ENCODE assay signal across 8 mouse cellular contexts in genomic region chr2:125624127-125624685, GRCm38 (mm10). TPM values are rescaled to one million over a fixed set of nuclear protein-coding genes. Genes with fewer than 3 reads are reported as not detected.
DNase-seq lines count a peak whose midpoint lies in the region; ATAC-seq and TF ChIP-seq lines count a peak whose summit lies in the region.

No protein-coding gene starts in this region.

- peak; percentile 14 for DNase-seq in embryo, embryonic 11 days
- no peak for DNase-seq in embryo, embryonic 9.5 days (ENCODE audit: extremely low spot score)
- peak; percentile 63 for DNase-seq in 3T3-L1 (ENCODE audit: low read depth, low spot score)
- DNase-seq in frontal cortex, postnatal 14 days (ENCODE audit: low spot score in 2 of 2), result no peak
- no peak for DNase-seq in thymus, postnatal 14 days
- DNase-seq in urinary bladder, postnatal 14 days (ENCODE audit: low spot score), result no peak

- H3K4me3 ChIP-seq in embryonic fibroblast, embryonic 13.5 days (ENCODE audit: insufficient read depth, low read length), result peak overlapping the region; percentile 91
- peak overlapping the region; percentile 73 for H3K4me3 ChIP-seq in limb, embryonic 15.5 days

- peaks cover 8% of the 10 kb centered on the region for H3K36me3 ChIP-seq in limb, embryonic 15.5 days

- no peaks in the 10 kb centered on the region for H3K27me3 ChIP-seq in limb, embryonic 15.5 days

- 8% methylated on average over 9 of the region's 9 CpGs for WGBS in limb, embryonic 15.5 days

- H3K9ac ChIP-seq in limb, embryonic 15.5 days, result peak overlapping the region; percentile 76

- no peak for TF ChIP-seq POLR2A in embryonic fibroblast, embryonic 13.5 days (IDR thresholded peaks at IDR 0.05; ENCODE audit: low read depth, low read length)

- TF ChIP-seq CTCF in embryonic fibroblast, embryonic 13.5 days (IDR thresholded peaks at IDR 0.05; ENCODE audit: borderline replicate concordance, insufficient read depth, low read length), result no peak

- no peaks in the 10 kb centered on the region for H3K9me3 ChIP-seq in limb, embryonic 15.5 days

- no peak for ATAC-seq in limb, embryonic 15.5 days (ENCODE audit: insufficient number of reproducible peaks, low FRiP score, low TSS enrichment, low read depth)

- H3K27ac ChIP-seq in embryonic fibroblast, embryonic 13.5 days (ENCODE audit: insufficient read depth, low read length), result no peak overlapping the region
- no peak overlapping the region for H3K27ac ChIP-seq in limb, embryonic 15.5 days

- H3K4me2 ChIP-seq in limb, embryonic 15.5 days, result peak overlapping the region; percentile 63

- 0 out of 2 replicates have a peak, but pooled peaks cover 2% of the 10 kb centered on the region for H3K4me1 ChIP-seq in embryonic fibroblast, embryonic 13.5 days (ENCODE audit: control insufficient read depth, insufficient read depth, low read length)
- H3K4me1 ChIP-seq in limb, embryonic 15.5 days, result peaks cover 21% of the 10 kb centered on the region

RNA-seq across cellular contexts. Expression of gene Cep152, which starts 0.7 kb away (rescaled TPM):
- polyA plus RNA-seq in embryonic fibroblast, embryonic 13.5 days (2011; ENCODE audit: insufficient read length, low read depth, missing spikeins), result 4.2 and 4.3 TPM in 2 replicates
- polyA plus RNA-seq in limb, embryonic 15.5 days (2015; fragmentation: Nextera tagmentation; extraction: Ambion mirVana), result 6.3 and 6.6 TPM in 2 replicates

RNA-seq across cellular contexts. Expression of gene Eid1, which starts 48.7 kb away (rescaled TPM):
- polyA plus RNA-seq in embryonic fibroblast, embryonic 13.5 days (2011; ENCODE audit: insufficient read length, low read depth, missing spikeins), result 115 and 131 TPM in 2 replicates
- polyA plus RNA-seq in limb, embryonic 15.5 days (2015; fragmentation: Nextera tagmentation; extraction: Ambion mirVana), result 145 and 190 TPM in 2 replicates

Comparison
In these comparisons a context has a peak if more than half of its experiments do, and no peak if none do; other contexts are left out.
1. DNase-seq: peak in embryo, embryonic 11 days (single experiment) and 3T3-L1 (single experiment); none in embryo, embryonic 9.5 days (single experiment), frontal cortex, postnatal 14 days (0 of 2), thymus, postnatal 14 days (single experiment) and urinary bladder, postnatal 14 days (single experiment).